ENCODE assay signal across 13 mouse cellular contexts in the genomic region with DNA sequence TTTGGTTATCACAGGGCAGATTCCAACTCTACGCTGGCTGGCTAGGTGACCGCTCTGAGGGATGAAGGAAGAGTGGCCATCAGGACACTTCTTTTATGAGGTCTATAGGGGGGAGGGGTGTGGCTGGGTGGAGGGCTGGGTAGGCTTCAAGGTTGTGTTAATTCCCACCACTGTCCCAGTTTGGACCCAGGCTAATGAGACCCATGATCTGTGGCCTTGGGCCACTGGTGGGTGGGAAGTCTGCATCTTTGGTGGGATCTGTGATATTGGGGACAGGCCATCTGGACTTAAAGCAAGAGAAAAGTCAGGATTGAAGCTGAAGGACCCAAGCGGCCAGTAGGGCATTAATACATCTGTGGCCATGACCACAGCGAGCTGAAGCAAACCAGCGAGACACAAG.
"Had no signal": no experiment of that assay in that cellular context is flagged by ENCODE, and none has a peak within 500 bp of the region (broad histone marks: within the 10 kb centered on the region; RNA-seq: fewer than 3 reads in every experiment).

No protein-coding gene starts in this region.

- DNase-seq: lung, adult 18-20 months; lung, embryonic 14.5 days; lung, postnatal 10 days; lung, postnatal 4 days; midbrain, embryonic 14.5 days; retina, postnatal 1 day; right cerebral cortex, adult 18-20 months; right cerebral cortex, postnatal 25 days; right cerebral cortex, postnatal 4 days; spleen, adult 18-20 months; thymus, adult 18-20 months; thymus, postnatal 14 days; thymus, postnatal 36 days had no signal
